Mouse (Mus musculus) liver, postnatal 0 days (tissue): ENCODE data around the gene Nbl1.

ENCODE experiments used
- CTCF ChIP-seq: sonication (generic); IDR thresholded peaks from 2 replicates; pipeline ENCODE4 v1.5.1; 2016; ENCODE audit warnings: antibody characterized with exemption, low read depth
- EP300 ChIP-seq: IDR thresholded peaks from 2 replicates; pipeline ENCODE4 v1.6.1; 2016; ENCODE audit warnings: antibody characterized with exemption, low read depth, mild to moderate bottlenecking

DNA sequence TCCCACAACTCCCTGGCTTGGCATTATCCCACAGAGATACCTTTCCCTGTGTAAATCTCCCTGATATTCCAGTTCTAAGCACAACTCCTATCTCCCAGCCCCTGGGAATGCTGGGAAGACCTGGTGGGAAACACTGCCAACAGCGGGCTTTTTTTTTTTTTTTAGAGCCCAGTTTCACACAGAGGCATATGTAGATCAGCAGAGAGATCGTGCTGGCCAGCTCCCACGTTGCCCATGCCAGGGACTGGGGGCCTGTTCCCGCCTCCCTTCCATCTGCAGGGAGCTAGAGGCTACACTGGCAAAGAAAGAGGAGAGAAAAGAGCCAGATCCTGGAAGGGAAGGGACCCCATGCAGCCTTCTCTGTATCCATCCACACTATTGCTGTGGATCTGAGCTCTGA, 24.5 kb downstream of the Nbl1 start:
- TF ChIP-seq CTCF (no peak), EP300 (no peak)
